Mouse (Mus musculus): ENCODE measurements around the gene Kazn. TPM values are rescaled to one million over a fixed set of nuclear protein-coding genes. Genes with fewer than 3 reads are reported as not detected.
A peak's percentile ranks its signal among the peaks of the same experiment; 100 is the strongest.

The Kazn gene
- total RNA-seq, 2 experiments from 2014 or later: 7.1 to 10.0 TPM

- DNase-seq: no peak
Observed at GRCm38 (mm10) chr4:142189960-142190359, 49.2 kb downstream of the Kazn start.

- no peak for DNase-seq
Observed at GRCm38 (mm10) chr4:142188501-142188900, 50.7 kb downstream of the Kazn start.

GRCm38 (mm10) chr4:142186155-142186554 is 53.0 kb downstream of the Kazn start:
- DNase-seq: no peak

- DNase-seq: no peak
Observed at GRCm38 (mm10) chr4:142185533-142185900, 53.7 kb downstream of the Kazn start.

GRCm38 (mm10) chr4:142184852-142185532 is 54.2 kb downstream of the Kazn start:
- no peak for DNase-seq

GRCm38 (mm10) chr4:142183591-142183990 is 55.6 kb downstream of the Kazn start:
- no peak for DNase-seq

- no peak for DNase-seq
Observed at GRCm38 (mm10) chr4:142183015-142183414, 56.2 kb downstream of the Kazn start.

- DNase-seq: no peak
Observed at GRCm38 (mm10) chr4:142181646-142182045, 57.6 kb downstream of the Kazn start.

GRCm38 (mm10) chr4:142180874-142181273 is 58.3 kb downstream of the Kazn start:
- no peak for DNase-seq

- DNase-seq: peak; percentile 70
Observed at GRCm38 (mm10) chr4:142180289-142180688, 58.9 kb downstream of the Kazn start.

GRCm38 (mm10) chr4:142179531-142179930 is 59.7 kb downstream of the Kazn start:
- DNase-seq: peak; percentile 71

- DNase-seq: no peak
Observed at GRCm38 (mm10) chr4:142176732-142177131, 62.5 kb downstream of the Kazn start.

- DNase-seq: no peak
Observed at GRCm38 (mm10) chr4:142173981-142174485, 65.2 kb downstream of the Kazn start.

GRCm38 (mm10) chr4:142172942-142173341 is 66.3 kb downstream of the Kazn start:
- DNase-seq: no peak

- DNase-seq: no peak
Observed at GRCm38 (mm10) chr4:142171788-142172497, 67.3 kb downstream of the Kazn start.

GRCm38 (mm10) chr4:142170882-142171768 is 68.1 kb downstream of the Kazn start:
- peak; percentile 57 for DNase-seq

GRCm38 (mm10) chr4:142169636-142170035 is 69.6 kb downstream of the Kazn start:
- no peak for DNase-seq

- DNase-seq: no peak
Observed at GRCm38 (mm10) chr4:142168352-142168751, 70.8 kb downstream of the Kazn start.

GRCm38 (mm10) chr4:142165835-142166701 is 73.1 kb downstream of the Kazn start:
- DNase-seq: no peak

GRCm38 (mm10) chr4:142165363-142165762 is 73.8 kb downstream of the Kazn start:
- DNase-seq: no peak

GRCm38 (mm10) chr4:142164386-142164785 is 74.8 kb downstream of the Kazn start:
- DNase-seq: no peak

- no peak for DNase-seq
Observed at GRCm38 (mm10) chr4:142163862-142164261, 75.3 kb downstream of the Kazn start.
